Mouse (Mus musculus) E14TG2a.4 (cell line): Measurements from ENCODE around the gene Faim.

ENCODE experiments used
- CTCF ChIP-seq: conservative IDR thresholded peaks from 2 replicates; pipeline ENCODE4 v1.5.1; 2014; ENCODE audit warnings: low read length
- POU5F1 ChIP-seq: IDR thresholded peaks from 2 replicates; pipeline ENCODE4 v1.6.1; 2014; ENCODE audit warnings: low read length, borderline replicate concordance

GRCm38 (mm10) chr9:99017679-99018078 is 31.5 kb downstream of the Faim start:
- TF ChIP-seq CTCF (no peak), POU5F1 (no peak)
